Mouse (Mus musculus): Measurements from ENCODE around the gene Slc35g3. TPM values are rescaled to one million over a fixed set of nuclear protein-coding genes. Genes with fewer than 3 reads are reported as not detected.

Gene Slc35g3
- polyA plus RNA-seq, 2 experiments = not detected

DNA sequence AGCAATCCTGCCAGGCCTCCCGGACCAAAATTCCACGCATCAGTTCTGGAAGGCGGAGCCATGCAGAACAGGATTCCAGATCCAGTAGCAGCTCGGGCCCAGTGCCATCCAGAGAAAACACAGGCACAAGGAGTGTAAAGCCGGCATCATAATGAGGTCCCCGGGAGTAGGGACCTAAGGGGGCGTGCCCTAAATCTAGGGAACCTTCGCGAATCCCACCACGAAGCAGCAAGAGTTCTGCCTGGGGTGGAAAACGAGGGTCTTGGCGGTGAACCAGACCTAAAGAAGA, 42.8 kb upstream of the Slc35g3 start:
- TF ChIP-seq CTCF (IDR thresholded peaks at IDR 0.05; ENCODE audit: low read depth) (no peak), EP300 (IDR thresholded peaks at IDR 0.05; ENCODE audit: low read depth) (no peak)
- H3K9ac ChIP-seq (replicated peaks) = no peak overlapping the region
- no peak overlapping the region for H3K4me3 ChIP-seq (ENCODE audit: insufficient read depth in 1 of 2, low read depth in 2 of 2, low read length in 2 of 2)
- no peaks in the 10 kb centered on the region for H3K36me3 ChIP-seq (replicated peaks; ENCODE audit: control insufficient read depth, insufficient read depth, low read depth)
- no peak for ATAC-seq (ENCODE audit: insufficient read depth)
- peaks cover 71% of the 10 kb centered on the region for H3K27me3 ChIP-seq (ENCODE audit: control insufficient read depth, insufficient read depth, low read length)
- no peaks in the 10 kb centered on the region; a peak in 2 of 4 replicates for H3K4me1 ChIP-seq (replicated peaks; ENCODE audit: control insufficient read depth in 2 of 2, insufficient read depth in 2 of 2, low read length in 1 of 2)
- no peaks in the 10 kb centered on the region for H3K9me3 ChIP-seq (ENCODE audit: control insufficient read depth, low read length)
- H3K4me2 ChIP-seq (ENCODE audit: low read depth) = peak overlapping the region; percentile 65
- no peak for DNase-seq (ENCODE audit: low read depth in 3 of 3, low spot score in 3 of 3)
- H3K27ac ChIP-seq = no peak overlapping the region
- 20% methylated on average over 12 of the region's 12 CpGs for WGBS (ENCODE audit: insufficient replicate concordance)

DNA sequence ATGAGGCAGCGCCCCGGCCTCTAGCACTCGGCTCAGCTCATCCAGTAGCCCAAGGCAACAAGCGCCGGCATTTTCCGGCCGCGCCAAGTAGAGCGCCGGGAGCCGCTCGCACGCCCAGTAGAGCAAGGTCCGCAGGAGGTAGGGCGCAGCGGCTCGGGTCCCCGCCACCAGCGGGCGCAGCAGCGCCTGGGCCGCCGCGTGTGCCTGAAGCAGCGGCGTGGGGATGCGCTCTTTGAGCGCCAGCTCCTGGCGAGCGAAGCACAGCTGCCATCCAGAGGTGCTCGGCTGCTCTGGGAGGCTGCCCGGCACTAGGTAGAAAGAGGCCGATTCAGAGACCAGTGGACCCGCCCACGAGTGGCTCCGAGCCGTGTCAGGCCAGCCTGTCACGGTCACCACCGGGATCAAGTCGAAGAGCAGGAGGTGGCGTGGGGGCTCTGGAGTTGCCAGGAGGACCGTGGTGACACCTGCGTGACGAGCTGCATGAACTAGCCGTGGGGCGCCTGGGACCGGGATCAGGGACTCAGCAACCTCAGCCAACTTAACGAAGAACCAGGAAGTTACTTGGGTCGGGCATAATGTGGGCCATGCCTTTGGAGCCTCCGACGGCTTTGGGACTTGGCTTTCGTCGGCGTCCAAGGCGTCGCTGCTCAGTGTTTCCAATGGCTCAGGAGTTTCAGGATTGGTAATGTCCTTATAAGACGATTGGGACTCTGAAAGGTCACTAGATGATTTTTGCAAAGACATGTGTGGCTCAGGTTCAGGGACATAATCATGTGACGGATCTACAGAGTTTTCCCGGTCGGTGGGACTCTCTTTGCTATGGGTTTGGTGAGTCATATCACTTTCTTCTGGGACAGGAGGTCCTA, 42.3 kb upstream of the Slc35g3 start:
- peak; percentile 59 for TF ChIP-seq CTCF (IDR thresholded peaks at IDR 0.05; ENCODE audit: low read depth)
- TF ChIP-seq EP300 (IDR thresholded peaks at IDR 0.05; ENCODE audit: low read depth) = no peak
- peaks cover 0 to 2% of the 10 kb centered on the region in 2 experiments; a peak in 2 of 4 replicates for H3K4me1 ChIP-seq (replicated peaks; ENCODE audit: control insufficient read depth in 2 of 2, insufficient read depth in 2 of 2, low read length in 1 of 2)
- no peaks in the 10 kb centered on the region for H3K36me3 ChIP-seq (replicated peaks; ENCODE audit: control insufficient read depth, insufficient read depth, low read depth)
- H3K4me3 ChIP-seq (ENCODE audit: insufficient read depth in 1 of 2, low read depth in 2 of 2, low read length in 2 of 2) = peak overlapping the region; percentile 6 to 50; a peak in 3 of 4 replicates
- ATAC-seq (ENCODE audit: insufficient read depth) (peak; percentile 75), DNase-seq (ENCODE audit: low read depth in 3 of 3, low spot score in 3 of 3) (peak; percentile 22 to 32 (median 26))
- H3K27ac ChIP-seq = no peak overlapping the region
- H3K9ac ChIP-seq (replicated peaks) = no peak overlapping the region
- H3K4me2 ChIP-seq (ENCODE audit: low read depth) = peak overlapping the region; percentile 65
- no peaks in the 10 kb centered on the region for H3K9me3 ChIP-seq (ENCODE audit: control insufficient read depth, low read length)
- WGBS (ENCODE audit: insufficient replicate concordance) = 1% methylated on average over 60 of the region's 60 CpGs
- H3K27me3 ChIP-seq (ENCODE audit: control insufficient read depth, insufficient read depth, low read length) = peaks cover 77% of the 10 kb centered on the region

DNA sequence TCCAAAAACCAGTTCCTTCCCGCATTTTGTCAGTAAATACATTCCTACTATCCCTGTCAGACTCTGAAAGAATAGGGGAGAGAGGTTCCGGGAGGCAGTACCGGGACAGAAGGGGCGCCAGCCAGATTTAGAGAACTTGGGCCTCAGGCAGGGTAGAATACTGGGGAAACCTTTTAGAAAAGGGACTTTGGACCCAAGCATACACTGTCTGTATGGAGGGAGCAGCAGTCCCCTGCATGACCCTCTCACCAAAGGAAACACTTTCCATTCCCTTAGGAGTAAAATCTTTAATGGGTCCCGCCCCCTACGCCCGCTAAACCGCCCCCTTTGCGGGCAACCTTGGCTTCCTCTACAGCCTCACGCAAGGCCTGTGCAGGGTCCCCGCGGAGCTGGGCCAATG, 41.6 kb upstream of the Slc35g3 start:
- Histone ChIP-seq H3K9ac (replicated peaks) (no peak overlapping the region), H3K27ac (no peak overlapping the region), H3K4me3 (ENCODE audit: insufficient read depth in 1 of 2, low read depth in 2 of 2, low read length in 2 of 2) (peak overlapping the region; percentile 4 to 50; a peak in 2 of 4 replicates), H3K4me1 (replicated peaks; ENCODE audit: control insufficient read depth in 2 of 2, insufficient read depth in 2 of 2, low read length in 1 of 2) (peaks cover 0 to 2% of the 10 kb centered on the region in 2 experiments; a peak in 2 of 4 replicates), H3K9me3 (ENCODE audit: control insufficient read depth, low read length) (no peaks in the 10 kb centered on the region), H3K36me3 (replicated peaks; ENCODE audit: control insufficient read depth, insufficient read depth, low read depth) (no peaks in the 10 kb centered on the region), H3K4me2 (ENCODE audit: low read depth) (peak overlapping the region; percentile 65), H3K27me3 (ENCODE audit: control insufficient read depth, insufficient read depth, low read length) (peaks cover 81% of the 10 kb centered on the region)
- WGBS (ENCODE audit: insufficient replicate concordance) = 4% methylated on average over 12 of the region's 12 CpGs
- DNase-seq (ENCODE audit: low read depth in 3 of 3, low spot score in 3 of 3) (no peak), ATAC-seq (ENCODE audit: insufficient read depth) (peak; percentile 41)
- TF ChIP-seq EP300 (IDR thresholded peaks at IDR 0.05; ENCODE audit: low read depth) (no peak), CTCF (IDR thresholded peaks at IDR 0.05; ENCODE audit: low read depth) (no peak)

DNA sequence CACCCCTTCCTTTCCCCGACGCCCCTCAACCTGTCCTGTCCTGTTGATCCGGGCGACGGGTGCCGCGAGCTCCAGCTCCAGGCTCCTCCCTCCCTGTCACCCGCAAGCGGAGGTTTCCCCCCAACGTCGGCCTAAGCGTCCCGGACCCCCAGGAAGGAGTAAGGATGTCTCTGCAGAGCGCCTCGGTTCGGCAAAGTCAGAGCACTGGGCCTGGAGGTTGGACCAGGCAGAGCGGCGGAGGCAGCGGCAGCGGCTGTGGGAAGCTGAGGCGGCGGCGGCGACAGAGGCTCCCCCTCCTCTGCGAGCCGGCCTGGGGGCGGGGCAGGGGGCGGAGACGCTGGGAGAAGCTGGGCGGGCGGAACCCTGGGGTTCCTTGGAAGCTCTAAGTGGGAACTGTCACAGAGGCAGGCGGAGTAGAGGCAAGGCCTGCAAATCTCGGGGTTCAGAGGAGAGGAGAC, 40.9 kb upstream of the Slc35g3 start:
- DNase-seq (ENCODE audit: low read depth in 3 of 3, low spot score in 3 of 3) (no peak), ATAC-seq (ENCODE audit: insufficient read depth) (no peak)
- H3K36me3 ChIP-seq (replicated peaks; ENCODE audit: control insufficient read depth, insufficient read depth, low read depth) = no peaks in the 10 kb centered on the region
- H3K9me3 ChIP-seq (ENCODE audit: control insufficient read depth, low read length) = no peaks in the 10 kb centered on the region
- H3K27ac ChIP-seq = no peak overlapping the region
- H3K4me3 ChIP-seq (ENCODE audit: insufficient read depth in 1 of 2, low read depth in 2 of 2, low read length in 2 of 2) = peak overlapping the region; percentile 28 to 50
- peaks cover 0 to 2% of the 10 kb centered on the region in 2 experiments; a peak in 2 of 4 replicates for H3K4me1 ChIP-seq (replicated peaks; ENCODE audit: control insufficient read depth in 2 of 2, insufficient read depth in 2 of 2, low read length in 1 of 2)
- WGBS (ENCODE audit: insufficient replicate concordance) = under 1% methylated on average over 33 of the region's 33 CpGs
- no peak overlapping the region for H3K9ac ChIP-seq (replicated peaks)
- peaks cover 88% of the 10 kb centered on the region for H3K27me3 ChIP-seq (ENCODE audit: control insufficient read depth, insufficient read depth, low read length)
- H3K4me2 ChIP-seq (ENCODE audit: low read depth) = peak overlapping the region; percentile 65
- TF ChIP-seq EP300 (IDR thresholded peaks at IDR 0.05; ENCODE audit: low read depth) (no peak), CTCF (IDR thresholded peaks at IDR 0.05; ENCODE audit: low read depth) (no peak)

DNA sequence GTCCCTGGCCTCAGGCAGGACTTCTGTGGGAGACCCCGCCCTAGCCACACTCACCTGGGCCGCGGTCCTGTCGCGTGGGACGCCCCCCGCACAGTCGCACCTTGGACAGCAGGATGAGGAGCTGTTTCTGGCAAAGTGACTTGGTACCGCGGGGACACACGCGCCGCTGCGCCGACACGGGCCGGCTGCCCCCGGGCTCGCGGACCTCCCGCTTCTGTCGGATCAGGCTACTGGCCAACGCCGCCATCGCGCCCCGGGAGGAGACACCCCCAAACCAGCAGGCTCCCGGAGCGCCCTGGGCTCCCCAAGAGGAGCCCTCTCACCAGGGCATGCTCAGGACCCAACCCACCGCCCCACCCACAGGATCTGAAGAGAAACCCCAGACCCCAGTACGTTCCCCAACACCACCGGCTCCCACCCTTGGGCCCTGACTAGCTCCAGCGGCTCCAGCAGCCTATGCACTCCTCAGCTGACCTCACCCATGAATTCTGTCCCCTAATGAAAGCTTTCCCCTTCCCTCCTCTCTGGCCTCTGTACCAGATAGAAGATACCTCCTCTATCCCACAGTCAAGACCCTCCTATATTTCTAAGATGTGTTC, 39.7 kb upstream of the Slc35g3 start, which contains the start of gene Fgf11:
Fgf11 (minus strand) TSS at position 479 of the 599 bp plus-strand sequence.
- Histone ChIP-seq H3K4me3 (ENCODE audit: insufficient read depth in 1 of 2, low read depth in 2 of 2, low read length in 2 of 2) (peak within 1 kb of the TSS; percentile 28 to 50), H3K9ac (replicated peaks) (no peak within 1 kb of the TSS), H3K9me3 (ENCODE audit: control insufficient read depth, low read length) (no peaks in the 10 kb centered on the region), H3K4me2 (ENCODE audit: low read depth) (peak within 1 kb of the TSS; percentile 65), H3K4me1 (replicated peaks; ENCODE audit: control insufficient read depth in 2 of 2, insufficient read depth in 2 of 2, low read length in 1 of 2) (peaks cover 0 to 2% of the 10 kb centered on the region in 2 experiments; a peak in 2 of 4 replicates), H3K27ac (no peak within 1 kb of the TSS), H3K27me3 (ENCODE audit: control insufficient read depth, insufficient read depth, low read length) (peaks cover 95% of the 10 kb centered on the region), H3K36me3 (replicated peaks; ENCODE audit: control insufficient read depth, insufficient read depth, low read depth) (no peaks in the 10 kb centered on the region)
- no peak for ATAC-seq (ENCODE audit: insufficient read depth)
- WGBS (ENCODE audit: insufficient replicate concordance) = 3% methylated on average over 31 of the region's 33 CpGs
- no peak for DNase-seq (ENCODE audit: low read depth in 3 of 3, low spot score in 3 of 3)
- TF ChIP-seq CTCF (IDR thresholded peaks at IDR 0.05; ENCODE audit: low read depth) = no peak
- TF ChIP-seq EP300 (IDR thresholded peaks at IDR 0.05; ENCODE audit: low read depth) = no peak
